Mouse (Mus musculus): Measurements from ENCODE around the gene Krt32. TPM values are rescaled to one million over a fixed set of nuclear protein-coding genes. Genes with fewer than 3 reads are reported as not detected.

Krt32 gene
- total RNA-seq (2021), result not detected
- long read RNA-seq, result 0 reads

- no peak for DNase-seq (ENCODE audit: low spot score in 2 of 2)
Observed at GRCm38 (mm10) chr11:100087861-100088260, at the start of gene Krt32. Gene Krt32, minus strand, starts transcription at chr11:100088226.

GRCm38 (mm10) chr11:100137693-100138092, 49.7 kb upstream of the Krt32 start:
- DNase-seq (ENCODE audit: low spot score in 2 of 2), result peak in 1 of 2 experiments; percentile 22

- DNase-seq (ENCODE audit: low spot score in 2 of 2), result no peak
Observed at GRCm38 (mm10) chr11:100136559-100136958, 48.5 kb upstream of the Krt32 start.

- DNase-seq (ENCODE audit: low spot score in 2 of 2), result no peak
Observed at GRCm38 (mm10) chr11:100135731-100136130, 47.7 kb upstream of the Krt32 start, which contains the start of gene Krt15. Gene Krt15, minus strand, starts transcription at chr11:100135928.

GRCm38 (mm10) chr11:100124901-100125300, 36.9 kb upstream of the Krt32 start:
- no peak for DNase-seq (ENCODE audit: low spot score in 2 of 2)

- DNase-seq (ENCODE audit: low spot score in 2 of 2), result no peak
Observed at GRCm38 (mm10) chr11:100121466-100121865, 33.4 kb upstream of the Krt32 start, which contains the start of gene Krt13. Gene Krt13, minus strand, starts transcription at chr11:100121566.

- no peak for DNase-seq (ENCODE audit: low spot score in 2 of 2)
Observed at GRCm38 (mm10) chr11:100120331-100120730, 32.3 kb upstream of the Krt32 start.

- DNase-seq (ENCODE audit: low spot score in 2 of 2), result no peak
Observed at GRCm38 (mm10) chr11:100113742-100114029, 25.7 kb upstream of the Krt32 start.

- DNase-seq (ENCODE audit: low spot score in 2 of 2), result no peak
Observed at GRCm38 (mm10) chr11:100112935-100113741, 25.1 kb upstream of the Krt32 start.

- DNase-seq (ENCODE audit: low spot score in 2 of 2), result no peak
Observed at GRCm38 (mm10) chr11:100105576-100106122, 17.6 kb upstream of the Krt32 start, which contains the start of gene Krt36. Gene Krt36, minus strand, starts transcription at chr11:100105626.

- no peak for DNase-seq (ENCODE audit: low spot score in 2 of 2)
Observed at GRCm38 (mm10) chr11:100102693-100103429, 14.8 kb upstream of the Krt32 start.

- no peak for DNase-seq (ENCODE audit: low spot score in 2 of 2)
Observed at GRCm38 (mm10) chr11:100100391-100100790, 12.4 kb upstream of the Krt32 start.

GRCm38 (mm10) chr11:100097819-100098218, 9.8 kb upstream of the Krt32 start:
- DNase-seq (ENCODE audit: low spot score in 2 of 2), result no peak

GRCm38 (mm10) chr11:100096141-100096540, 8.1 kb upstream of the Krt32 start, which contains the start of gene Krt35:
Gene Krt35, minus strand, starts transcription at chr11:100096241.
- no peak for DNase-seq (ENCODE audit: low spot score in 2 of 2)

- DNase-seq (ENCODE audit: low spot score in 2 of 2), result no peak
Observed at GRCm38 (mm10) chr11:100088378-100089025, 476 bp upstream of the Krt32 start.

- DNase-seq (ENCODE audit: low spot score in 2 of 2), result no peak
Observed at GRCm38 (mm10) chr11:100073873-100074272, 14.2 kb downstream of the Krt32 start.

GRCm38 (mm10) chr11:100067293-100068036, 20.6 kb downstream of the Krt32 start:
- DNase-seq (ENCODE audit: low spot score in 2 of 2), result no peak

- DNase-seq (ENCODE audit: low spot score in 2 of 2), result no peak
Observed at GRCm38 (mm10) chr11:100066236-100067010, 21.6 kb downstream of the Krt32 start.

GRCm38 (mm10) chr11:100058875-100059274, 29.2 kb downstream of the Krt32 start:
- DNase-seq (ENCODE audit: low spot score in 2 of 2), result no peak

Measured in layer of hippocampus, postnatal 10 days (tissue).